Mouse (Mus musculus) forebrain, postnatal 0 days (tissue): Measurements from ENCODE around the gene Gli2. TPM values are rescaled to one million over a fixed set of nuclear protein-coding genes. Genes with fewer than 3 reads are reported as not detected.
A peak's percentile ranks its signal among the peaks of the same experiment; 100 is the strongest.

Experiments used
- ATAC-seq: fragments of 200-750 bp; cut with Nextera tagmentation; 2 replicates; pipeline ENCODE4 v1.8.0; 2017; ENCODE audit warnings: mild to moderate bottlenecking, moderate library complexity
- DNase-seq: peaks from one replicate; pipeline ENCODE4 v3.0.0-alpha.2; 2015
- H3K27ac ChIP-seq: fragments of 300-500 bp; sonication (generic); 2 replicates; pipeline ENCODE4 v1.5.1; 2014; ENCODE audit warnings: low read depth, mild to moderate bottlenecking, antibody characterized with exemption, low read length, moderate library complexity, mixed read lengths
- H3K27me3 ChIP-seq: fragments of 300-500 bp; sonication (generic); 2 replicates; pipeline ENCODE4 v1.6.1; 2014; ENCODE audit warnings: mild to moderate bottlenecking, low read length, mixed read lengths; ENCODE audit not compliant: insufficient read depth
- H3K36me3 ChIP-seq: fragments of 300-500 bp; sonication (generic); 2 replicates; pipeline ENCODE4 v1.6.1; 2014; ENCODE audit warnings: mild to moderate bottlenecking, moderate library complexity; ENCODE audit not compliant: insufficient read depth
- H3K4me1 ChIP-seq: fragments of 300-500 bp; sonication (generic); 2 replicates; pipeline ENCODE4 v1.6.1; 2014; ENCODE audit warnings: antibody characterized with exemption; ENCODE audit not compliant: insufficient read depth
- H3K4me2 ChIP-seq: fragments of 300-500 bp; sonication (generic); 2 replicates; pipeline ENCODE4 v1.6.1; 2014; ENCODE audit warnings: low read depth, mild to moderate bottlenecking, moderate library complexity
- H3K4me3 ChIP-seq: fragments of 300-500 bp; sonication (generic); 2 replicates; pipeline ENCODE4 v1.5.1; 2014; ENCODE audit warnings: low read depth, low read length, mixed read lengths
- H3K9ac ChIP-seq: fragments of 300-500 bp; sonication (generic); 2 replicates; pipeline ENCODE4 v1.6.1; 2014; ENCODE audit warnings: mild to moderate bottlenecking
- H3K9me3 ChIP-seq: fragments of 300-500 bp; sonication (generic); 2 replicates; pipeline ENCODE4 v1.6.1; 2016; ENCODE audit warnings: low read length
- CTCF ChIP-seq: sonication (generic); IDR thresholded peaks from 2 replicates; pipeline ENCODE4 v1.5.1; 2016; ENCODE audit warnings: antibody characterized with exemption, control low read depth, low read depth
- WGBS: fragments of 180-500 bp; shearing (Covaris S2); extraction: QIAGEN DNeasy Blood & Tissue Kit; methylation state at CpG from one replicate; pipeline ENCODE4 v1.1.7; 2014; 5-methylcytosine and 5-hydroxymethylcytosine counted together
- polyA plus RNA-seq: library from polyadenylated mRNA; unstranded; fragments of >200 nt; fragmentation: Nextera tagmentation; extraction: Ambion mirVana; gene quantifications from 2 replicates; pipeline ENCODE4 v1.2.1, GENCODE M21; 2015
- total RNA-seq: library from RNA; depleted of rRNA; stranded (reverse); fragments of >200 nt; gene quantifications from 2 replicates; pipeline ENCODE4 v1.2.3, GENCODE M21; 2014

The Gli2 gene
- total and polyA plus RNA-seq, 2 experiments from 2014 or later = 1.3 to 4.4 TPM

DNA sequence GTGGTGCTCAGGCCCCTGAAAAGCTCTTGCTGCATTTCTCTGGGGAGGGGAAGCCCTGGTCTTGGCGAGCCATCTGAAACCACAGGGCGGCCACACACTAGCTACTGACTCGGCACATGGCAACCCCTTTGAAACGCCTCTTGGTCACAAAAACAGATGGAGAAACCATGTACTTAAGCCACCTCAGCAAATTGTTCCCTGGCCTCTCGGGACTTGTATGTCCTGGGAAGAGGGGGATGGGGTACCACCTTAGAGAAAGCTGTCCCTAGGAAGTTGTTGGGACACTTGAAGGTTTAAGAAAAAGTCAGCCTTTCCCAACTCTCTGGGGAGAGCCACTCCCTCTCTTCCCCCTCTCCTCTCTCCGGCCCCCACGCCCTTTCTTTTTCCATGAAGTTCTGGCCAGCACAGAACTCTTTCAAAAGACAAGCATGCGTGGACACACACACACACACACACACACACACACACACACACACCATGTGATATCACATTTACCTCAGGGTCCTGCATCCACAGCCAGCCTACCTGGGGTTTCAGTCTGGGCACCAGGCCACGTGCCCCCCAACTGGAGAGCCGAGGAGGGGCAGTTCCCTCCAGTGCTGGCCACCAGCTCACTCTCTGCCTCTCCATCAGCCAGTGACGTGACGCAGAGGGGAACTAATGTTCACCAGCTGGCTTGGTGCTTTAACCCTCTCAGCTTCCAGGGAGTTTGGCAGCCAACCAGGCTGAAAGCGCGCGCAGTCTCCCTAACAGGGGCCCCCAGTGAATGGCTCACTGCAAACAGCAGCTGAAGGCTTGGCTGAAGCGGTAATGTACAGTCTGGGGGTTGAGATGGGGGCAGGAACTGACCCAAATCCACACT lies 71.2 kb downstream of the Gli2 start:
- Histone ChIP-seq H3K4me3 (no peak overlapping the region), H3K36me3 (no peaks in the 10 kb centered on the region), H3K9ac (no peak overlapping the region), H3K9me3 (no peaks in the 10 kb centered on the region), H3K4me2 (no peak overlapping the region), H3K27me3 (no peaks in the 10 kb centered on the region), H3K27ac (peak overlapping the region; percentile 52), H3K4me1 (peaks cover 14% of the 10 kb centered on the region; the same call in 1 of the 2 replicates)
- ATAC-seq (peak; percentile 94), DNase-seq (peak; percentile 87)
- no peak for TF ChIP-seq CTCF
- 13% methylated on average over 16 of the region's 16 CpGs for WGBS

DNA sequence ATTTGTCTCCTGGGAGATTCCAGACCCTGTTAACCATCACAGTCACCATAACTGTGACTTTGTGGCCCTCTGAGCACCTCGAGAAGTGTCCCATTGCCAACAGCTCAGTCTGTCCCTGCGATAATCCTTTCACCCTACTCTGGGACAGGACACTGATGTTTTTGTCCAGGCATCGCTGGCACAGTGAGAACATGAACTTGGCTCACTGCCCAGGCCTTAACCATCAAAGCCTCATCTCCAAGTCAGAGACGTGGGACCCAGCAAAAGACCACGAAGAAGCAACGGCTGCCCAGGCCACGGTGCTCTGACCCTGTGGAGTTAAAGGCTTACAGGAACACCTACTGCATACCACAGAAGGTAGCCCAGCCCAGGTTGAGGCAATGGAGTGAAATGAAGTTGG lies 72.8 kb downstream of the Gli2 start:
- DNase-seq (peak; percentile 36), ATAC-seq (no peak)
- Histone ChIP-seq H3K9ac (no peak overlapping the region), H3K4me1 (peaks cover 14% of the 10 kb centered on the region; the same call in 1 of the 2 replicates), H3K4me2 (no peak overlapping the region), H3K27ac (no peak overlapping the region), H3K4me3 (no peak overlapping the region), H3K9me3 (no peaks in the 10 kb centered on the region), H3K27me3 (no peaks in the 10 kb centered on the region), H3K36me3 (no peaks in the 10 kb centered on the region)
- WGBS = 19% methylated on average over 7 of the region's 7 CpGs
- no peak for TF ChIP-seq CTCF

DNA sequence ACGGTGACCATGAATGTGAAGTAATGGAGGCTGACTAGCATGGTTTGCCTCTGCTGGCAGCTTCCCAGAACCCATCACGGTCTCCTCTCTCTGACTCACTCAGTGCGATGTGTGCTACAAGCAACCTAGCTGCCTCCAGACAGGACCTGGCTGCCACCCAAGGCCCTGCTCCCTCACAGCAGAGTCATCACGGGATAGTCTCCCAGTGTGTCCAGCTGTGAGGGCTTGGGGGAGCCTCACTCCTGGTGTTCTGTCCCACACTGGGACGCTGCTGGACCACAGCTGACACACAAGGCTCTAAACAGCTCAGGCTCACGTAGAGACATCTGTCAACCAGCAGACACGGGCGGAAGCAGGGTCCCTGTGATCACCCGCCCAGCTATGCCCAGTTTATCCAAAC lies 76.8 kb downstream of the Gli2 start:
- H3K4me3 ChIP-seq = no peak overlapping the region
- H3K27ac ChIP-seq = no peak overlapping the region
- ATAC-seq = peak; percentile 65
- no peaks in the 10 kb centered on the region for H3K9me3 ChIP-seq
- no peaks in the 10 kb centered on the region for H3K4me1 ChIP-seq
- H3K36me3 ChIP-seq = no peaks in the 10 kb centered on the region
- 30% methylated on average over 9 of the region's 9 CpGs for WGBS
- no peaks in the 10 kb centered on the region for H3K27me3 ChIP-seq
- DNase-seq = peak; percentile 49
- no peak for TF ChIP-seq CTCF
- H3K4me2 ChIP-seq = no peak overlapping the region
- no peak overlapping the region for H3K9ac ChIP-seq

DNA sequence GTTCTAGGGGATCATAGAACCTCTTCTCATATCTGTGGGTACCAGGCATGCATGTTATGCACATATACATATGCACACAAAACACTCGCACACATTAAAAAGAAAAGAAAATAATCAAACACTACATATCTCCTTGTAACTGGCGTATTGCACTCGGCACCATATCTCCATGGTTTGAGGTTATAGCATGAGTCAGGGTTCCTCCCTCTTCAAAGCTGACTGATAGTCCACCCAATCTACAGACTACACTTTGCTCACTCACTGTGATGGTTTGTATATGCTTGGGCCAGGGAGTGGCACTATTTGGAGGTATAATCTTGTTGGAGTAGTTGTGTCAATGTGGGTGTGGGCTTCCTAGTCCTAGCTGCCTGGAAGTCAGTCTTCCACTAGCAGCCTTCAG lies 78.0 kb downstream of the Gli2 start:
- DNase-seq (no peak), ATAC-seq (no peak)
- Histone ChIP-seq H3K36me3 (no peaks in the 10 kb centered on the region), H3K27me3 (no peaks in the 10 kb centered on the region), H3K4me2 (no peak overlapping the region), H3K9me3 (no peaks in the 10 kb centered on the region), H3K4me1 (no peaks in the 10 kb centered on the region), H3K4me3 (no peak overlapping the region), H3K9ac (no peak overlapping the region), H3K27ac (no peak overlapping the region)
- WGBS = 99% methylated on average over 3 of the region's 3 CpGs
- no peak for TF ChIP-seq CTCF

DNA sequence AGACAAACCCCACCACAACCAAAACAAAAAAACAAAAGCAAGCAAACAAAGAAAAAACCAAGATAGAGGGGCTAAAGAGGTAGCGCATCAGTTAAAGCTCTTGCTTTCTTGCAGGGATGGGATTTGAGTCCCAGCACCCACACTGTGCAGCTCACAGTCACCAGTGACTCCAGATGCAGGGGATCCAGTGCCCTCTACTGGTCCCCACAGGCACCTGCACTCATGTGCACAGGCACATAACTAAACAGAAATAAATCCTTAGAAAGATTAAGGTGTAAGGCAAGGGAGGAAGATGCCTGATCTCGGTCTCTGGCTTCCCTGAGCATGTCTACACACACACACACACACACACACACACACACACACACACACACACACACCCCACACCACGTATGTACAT lies 83.4 kb downstream of the Gli2 start:
- 96% methylated on average over 3 of the region's 3 CpGs for WGBS
- DNase-seq (no peak), ATAC-seq (no peak)
- Histone ChIP-seq H3K27me3 (no peaks in the 10 kb centered on the region), H3K36me3 (no peaks in the 10 kb centered on the region), H3K4me2 (no peak overlapping the region), H3K9ac (no peak overlapping the region), H3K9me3 (no peaks in the 10 kb centered on the region), H3K27ac (no peak overlapping the region), H3K4me3 (no peak overlapping the region), H3K4me1 (no peaks in the 10 kb centered on the region)
- TF ChIP-seq CTCF = no peak; the same call in 1 of the 2 replicates

DNA sequence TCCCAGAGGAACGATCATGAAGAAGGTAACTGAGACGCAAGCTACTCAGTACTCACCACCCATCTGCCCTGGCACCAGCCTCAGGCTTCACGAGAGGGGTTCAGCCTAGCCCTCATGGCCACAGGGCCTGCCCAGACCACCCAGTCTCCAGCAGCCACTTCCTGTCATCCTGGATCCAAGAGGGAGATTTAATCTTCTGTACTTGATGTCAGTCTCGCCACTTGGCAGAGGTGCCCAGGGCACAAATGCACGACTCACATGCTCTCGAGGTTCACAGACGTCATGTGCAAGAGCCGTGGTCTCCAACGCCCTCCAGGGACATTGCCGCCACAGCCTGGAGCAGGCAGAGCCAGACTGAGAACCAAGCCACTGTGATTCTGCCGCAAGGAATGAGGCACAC lies 84.0 kb downstream of the Gli2 start:
- TF ChIP-seq CTCF = no peak
- H3K4me3 ChIP-seq = no peak overlapping the region
- H3K36me3 ChIP-seq = no peaks in the 10 kb centered on the region
- no peaks in the 10 kb centered on the region for H3K27me3 ChIP-seq
- DNase-seq (no peak), ATAC-seq (no peak)
- no peak overlapping the region for H3K27ac ChIP-seq
- WGBS = 71% methylated on average over 11 of the region's 11 CpGs
- H3K4me1 ChIP-seq = no peaks in the 10 kb centered on the region
- no peak overlapping the region for H3K4me2 ChIP-seq
- H3K9ac ChIP-seq = no peak overlapping the region
- H3K9me3 ChIP-seq = no peaks in the 10 kb centered on the region

DNA sequence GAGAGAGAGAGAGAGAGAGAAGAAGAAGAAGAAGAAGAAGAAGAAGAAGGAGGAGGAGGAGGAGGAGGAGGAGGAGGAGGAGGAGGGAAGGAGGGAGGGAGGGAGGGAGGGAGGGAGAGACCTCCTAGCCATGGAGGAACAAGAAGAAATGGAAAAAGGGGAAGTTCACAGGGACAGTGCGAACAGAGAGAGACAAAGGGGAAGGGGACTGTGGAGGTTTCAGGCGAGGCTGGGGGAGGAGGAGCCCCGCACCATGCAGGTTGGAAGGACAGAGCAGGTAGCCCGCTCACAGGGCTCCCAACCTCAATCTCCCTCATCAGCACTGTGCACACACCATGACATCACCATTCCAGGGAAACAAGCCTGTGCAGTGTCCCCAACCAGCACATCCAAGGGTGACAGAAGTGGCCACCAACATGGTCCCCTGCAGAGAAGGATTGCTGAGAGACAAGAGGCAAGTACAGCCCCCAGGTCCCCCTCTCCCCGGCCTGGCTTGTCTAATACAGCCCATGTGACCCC lies 84.7 kb downstream of the Gli2 start:
- Histone ChIP-seq H3K4me3 (no peak overlapping the region), H3K27ac (no peak overlapping the region), H3K9ac (no peak overlapping the region), H3K4me1 (no peaks in the 10 kb centered on the region), H3K36me3 (no peaks in the 10 kb centered on the region), H3K9me3 (no peaks in the 10 kb centered on the region), H3K27me3 (no peaks in the 10 kb centered on the region), H3K4me2 (no peak overlapping the region)
- TF ChIP-seq CTCF = no peak
- ATAC-seq (no peak), DNase-seq (no peak)
- WGBS = 72% methylated on average over 5 of the region's 5 CpGs
